Mouse (Mus musculus) testis, postnatal 14 days (tissue): Measurements from ENCODE around the gene Usp46.

Source experiments
- DNase-seq: peaks from one replicate; pipeline ENCODE4 v3.0.0; 2021; ENCODE audit warnings: low spot score

Gene Usp46

DNA sequence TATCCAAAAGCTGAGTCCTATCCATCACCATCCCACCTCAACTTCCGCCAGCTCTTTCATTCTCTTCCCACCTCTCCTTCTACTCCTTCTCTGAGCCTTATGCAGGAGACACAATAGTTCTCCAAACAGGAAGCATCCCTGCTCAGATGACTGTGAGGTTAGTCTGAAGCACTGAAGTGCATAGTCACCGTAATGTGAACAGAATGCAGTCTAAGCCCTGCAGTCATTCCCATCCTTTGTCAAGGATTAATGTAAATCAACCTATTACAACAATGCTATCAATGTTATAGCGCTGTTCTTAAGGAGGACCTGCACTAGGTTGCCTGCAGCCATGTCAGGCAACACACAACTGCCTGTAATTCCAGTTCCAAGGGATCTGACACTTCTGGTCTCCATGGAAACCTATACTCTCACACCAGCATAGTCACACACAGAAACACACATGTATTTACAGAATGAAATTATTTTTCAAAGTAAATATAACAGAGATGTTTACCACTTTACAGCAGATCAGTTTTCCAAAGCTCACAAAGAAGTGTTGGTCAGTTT lies 115.1 kb downstream of the Usp46 start:
- no peak for DNase-seq

DNA sequence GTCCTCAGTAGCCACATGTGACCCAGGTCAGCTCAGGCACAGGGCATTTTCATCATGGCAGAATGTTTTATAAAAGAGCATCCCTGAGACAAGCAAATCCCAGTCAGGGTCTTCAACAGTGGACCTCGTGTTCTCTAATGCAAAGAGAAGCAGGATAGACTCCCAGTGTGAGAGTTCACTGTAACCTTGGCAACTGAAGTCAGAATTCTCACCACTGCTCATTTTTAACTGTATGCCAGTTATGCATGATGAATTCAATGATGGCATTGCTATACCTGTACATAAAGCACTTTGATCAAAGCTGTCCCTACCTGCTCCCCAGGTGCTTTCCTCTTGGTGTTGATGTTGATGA lies 116.6 kb downstream of the Usp46 start:
- no peak for DNase-seq

GRCm38 (mm10) chr5:73950809-73951648 lies 117.2 kb downstream of the Usp46 start:
- DNase-seq, result no peak
